Comparison of ENCODE assay signal across 23 mouse cellular contexts in genomic region chr2:105787726-105788125, GRCm38 (mm10).
A peak's percentile ranks its signal among the peaks of the same experiment; 100 is the strongest.
DNase-seq lines count a peak whose midpoint lies in the region; ATAC-seq lines count a peak whose summit lies in the region.
"Had no signal": no experiment of that assay in that cellular context is flagged by ENCODE, and none has a peak within 500 bp of the region (broad histone marks: within the 10 kb centered on the region; RNA-seq: fewer than 3 reads in every experiment).

No protein-coding gene starts in this region.

- 16% methylated on average over 4 of the region's 4 CpGs for WGBS in forebrain, embryonic 13.5 days
- WGBS in forebrain, embryonic 14.5 days, result 13% methylated on average over 4 of the region's 4 CpGs

- intact Hi-C loops in left cerebral cortex, postnatal 14 days (cut with DNase I), result no loop called here

- DNase-seq in forebrain, embryonic 14.5 days (ENCODE audit: low spot score), result no peak
- DNase-seq in brain, adult 2 months (ENCODE audit: low read depth, low spot score), result peak; percentile 13
- peak; percentile 79 for DNase-seq in retina, embryonic 14.5 days (ENCODE audit: low spot score)
- DNase-seq in left cerebral cortex, postnatal 14 days (ENCODE audit: low spot score in 2 of 2), result no peak
- DNase-seq: adrenal gland, adult 8-10 months; cerebellum, adult 18-20 months; cerebellum, adult 9-10 months; forebrain, postnatal 0 days; gastrocnemius, adult 2 months; gastrocnemius, postnatal 14 days; heart, adult 11 months; kidney, adult 18-20 months had no signal

- no peaks in the 10 kb centered on the region for H3K36me3 ChIP-seq in forebrain, embryonic 13.5 days (ENCODE audit: poor library complexity, severe bottlenecking)
- no peaks in the 10 kb centered on the region for H3K36me3 ChIP-seq in forebrain, embryonic 14.5 days (ENCODE audit: control insufficient read depth, insufficient read depth, low read length)
- H3K36me3 ChIP-seq: embryonic facial prominence, embryonic 13.5 days; forebrain, embryonic 12.5 days; hindbrain, embryonic 12.5 days had no signal

- no peaks in the 10 kb centered on the region for H3K27me3 ChIP-seq in forebrain, embryonic 13.5 days
- no peaks in the 10 kb centered on the region for H3K27me3 ChIP-seq in forebrain, embryonic 14.5 days (replicated peaks; ENCODE audit: control insufficient read depth, insufficient read depth, low read length)
- H3K27me3 ChIP-seq: embryonic facial prominence, embryonic 13.5 days; forebrain, embryonic 12.5 days; hindbrain, embryonic 12.5 days had no signal

- H3K9ac ChIP-seq in forebrain, embryonic 13.5 days, result no peak overlapping the region
- H3K9ac ChIP-seq in forebrain, embryonic 14.5 days (ENCODE audit: low read length), result no peak overlapping the region
- H3K9ac ChIP-seq: embryonic facial prominence, embryonic 13.5 days; forebrain, embryonic 12.5 days; forebrain, postnatal 0 days; hindbrain, embryonic 12.5 days had no signal

- no peak overlapping the region for H3K4me2 ChIP-seq in forebrain, embryonic 13.5 days
- H3K4me2 ChIP-seq in forebrain, embryonic 14.5 days (ENCODE audit: low read length), result no peak overlapping the region
- H3K4me2 ChIP-seq: embryonic facial prominence, embryonic 13.5 days; forebrain, embryonic 12.5 days; heart, embryonic 11.5 days; hindbrain, embryonic 12.5 days had no signal

- peak; percentile 25; the same call in 1 of the 2 replicates for ATAC-seq in forebrain, embryonic 13.5 days
- no peak for ATAC-seq in forebrain, embryonic 14.5 days
- ATAC-seq in cerebellum, adult (ENCODE audit: insufficient number of reproducible peaks, low FRiP score, low TSS enrichment), result no peak
- ATAC-seq: activated CD4-positive, CD25-positive, alpha-beta regulatory T cell, adult 4 months; CD4-positive, CD25-positive, alpha-beta regulatory T cell, adult 4 months; forebrain, postnatal 0 days; hindbrain, postnatal 0 days; inflammation-experienced regulatory T-cells, adult 6 months; intestine, embryonic 16.5 days had no signal

- no peaks in the 10 kb centered on the region for H3K9me3 ChIP-seq in forebrain, embryonic 13.5 days (replicated peaks)
- H3K9me3 ChIP-seq in forebrain, embryonic 14.5 days (replicated peaks; ENCODE audit: control insufficient read depth, low read length), result no peaks in the 10 kb centered on the region
- H3K9me3 ChIP-seq: embryonic facial prominence, embryonic 13.5 days; forebrain, embryonic 12.5 days; hindbrain, embryonic 12.5 days had no signal

- no peak overlapping the region for H3K4me3 ChIP-seq in forebrain, embryonic 13.5 days
- no peak overlapping the region for H3K4me3 ChIP-seq in forebrain, embryonic 14.5 days (ENCODE audit: low read depth, low read length)
- H3K4me3 ChIP-seq: embryonic facial prominence, embryonic 13.5 days; forebrain, embryonic 12.5 days; gastrocnemius, adult 2 months; hindbrain, embryonic 12.5 days had no signal

- H3K27ac ChIP-seq in forebrain, embryonic 13.5 days, result no peak overlapping the region
- no peak overlapping the region for H3K27ac ChIP-seq in forebrain, embryonic 14.5 days (ENCODE audit: low read depth, low read length)
- H3K27ac ChIP-seq: embryonic facial prominence, embryonic 13.5 days; forebrain, embryonic 12.5 days; gastrocnemius, adult 2 months; hindbrain, embryonic 12.5 days; hindbrain, postnatal 0 days had no signal

- peaks cover 19% of the 10 kb centered on the region for H3K4me1 ChIP-seq in forebrain, embryonic 13.5 days
- peaks cover 12% of the 10 kb centered on the region for H3K4me1 ChIP-seq in forebrain, embryonic 14.5 days (ENCODE audit: control insufficient read depth, insufficient read depth, low read length)
- H3K4me1 ChIP-seq: embryonic facial prominence, embryonic 13.5 days; hindbrain, embryonic 12.5 days had no signal

Comparison
In these comparisons a context has a peak if more than half of its experiments do, and no peak if none do; other contexts are left out.
1. DNase-seq: peak in brain, adult 2 months (single experiment) and retina, embryonic 14.5 days (single experiment); none in forebrain, embryonic 14.5 days (single experiment) and left cerebral cortex, postnatal 14 days (0 of 2).